Mouse (Mus musculus) heart, postnatal 0 days (tissue): Measurements from ENCODE around the gene Tbata. TPM values are rescaled to one million over a fixed set of nuclear protein-coding genes. Genes with fewer than 3 reads are reported as not detected.

Source experiments
- ATAC-seq: fragments of 200-750 bp; cut with Nextera tagmentation; 2 replicates; pipeline ENCODE4 v1.8.0; 2017; ENCODE audit warnings: low read depth, moderate number of reproducible peaks, moderate library complexity; ENCODE audit not compliant: insufficient read depth
- DNase-seq: peaks from one replicate; pipeline ENCODE4 v3.0.0-alpha.2; 2016; ENCODE audit warnings: low spot score
- H3K27ac ChIP-seq: fragments of 300-500 bp; sonication (generic); 2 replicates; pipeline ENCODE4 v1.5.1; 2014; ENCODE audit warnings: low read depth, mild to moderate bottlenecking
- H3K27me3 ChIP-seq: fragments of 300-500 bp; sonication (generic); 2 replicates; pipeline ENCODE4 v1.6.1; 2014; ENCODE audit warnings: low read length, mixed read lengths; ENCODE audit not compliant: control insufficient read depth, insufficient read depth
- H3K36me3 ChIP-seq: fragments of 300-500 bp; sonication (generic); replicated peaks from 2 replicates; pipeline ENCODE4 v1.6.1; 2014; ENCODE audit warnings: low read length, mixed read lengths; ENCODE audit not compliant: control insufficient read depth, insufficient read depth
- H3K4me1 ChIP-seq: fragments of 300-500 bp; sonication (generic); 2 replicates; pipeline ENCODE4 v1.6.1; 2014; ENCODE audit warnings: antibody characterized with exemption; ENCODE audit not compliant: control insufficient read depth, insufficient read depth
- H3K4me2 ChIP-seq: fragments of 300-500 bp; sonication (generic); 2 replicates; pipeline ENCODE4 v1.6.1; 2014; ENCODE audit warnings: low read depth, mild to moderate bottlenecking, low read length, moderate library complexity
- H3K4me3 ChIP-seq: fragments of 300-500 bp; sonication (generic); 2 replicates; pipeline ENCODE4 v1.5.1; 2014; ENCODE audit warnings: low read depth, low read length
- H3K9ac ChIP-seq: fragments of 300-500 bp; sonication (generic); replicated peaks from 2 replicates; pipeline ENCODE4 v1.6.1; 2014; ENCODE audit warnings: low read depth, low read length, mixed read lengths
- H3K9me3 ChIP-seq: fragments of 300-500 bp; sonication (generic); replicated peaks from 2 replicates; pipeline ENCODE4 v1.6.1; 2016; ENCODE audit warnings: low read length; ENCODE audit not compliant: control insufficient read depth
- CTCF ChIP-seq: IDR thresholded peaks from 2 replicates; pipeline ENCODE4 v1.5.1; 2016; ENCODE audit warnings: antibody characterized with exemption, control low read depth, low read depth
- EP300 ChIP-seq: IDR thresholded peaks from 2 replicates; pipeline ENCODE4 v1.6.1; 2016; ENCODE audit warnings: antibody characterized with exemption, low read depth
- WGBS: fragments of 180-500 bp; shearing (Covaris S2); extraction: QIAGEN DNeasy Blood & Tissue Kit; methylation state at CpG from one replicate; pipeline ENCODE4 v1.1.7; 2014; 5-methylcytosine and 5-hydroxymethylcytosine counted together
- microRNA-seq: library from miRNA; unstranded; fragments of <30 nt; microRNA quantifications from one replicate; pipeline ENCODE4, GENCODE M21; 2016
- polyA plus RNA-seq: library from polyadenylated mRNA; unstranded; fragments of >200 nt; fragmentation: Nextera tagmentation; extraction: Ambion mirVana; gene quantifications from 2 replicates; pipeline ENCODE4 v1.2.1, GENCODE M21; 2015
- total RNA-seq: library from RNA; depleted of rRNA; stranded (reverse); fragments of >200 nt; gene quantifications from 2 replicates; pipeline ENCODE4 v1.2.3, GENCODE M21; 2014; ENCODE audit warnings: low replicate concordance; rRNA removed

Gene Tbata
- total and polyA plus RNA-seq, 2 experiments from 2014 or later = 0.36 TPM; not detected in 1

DNA sequence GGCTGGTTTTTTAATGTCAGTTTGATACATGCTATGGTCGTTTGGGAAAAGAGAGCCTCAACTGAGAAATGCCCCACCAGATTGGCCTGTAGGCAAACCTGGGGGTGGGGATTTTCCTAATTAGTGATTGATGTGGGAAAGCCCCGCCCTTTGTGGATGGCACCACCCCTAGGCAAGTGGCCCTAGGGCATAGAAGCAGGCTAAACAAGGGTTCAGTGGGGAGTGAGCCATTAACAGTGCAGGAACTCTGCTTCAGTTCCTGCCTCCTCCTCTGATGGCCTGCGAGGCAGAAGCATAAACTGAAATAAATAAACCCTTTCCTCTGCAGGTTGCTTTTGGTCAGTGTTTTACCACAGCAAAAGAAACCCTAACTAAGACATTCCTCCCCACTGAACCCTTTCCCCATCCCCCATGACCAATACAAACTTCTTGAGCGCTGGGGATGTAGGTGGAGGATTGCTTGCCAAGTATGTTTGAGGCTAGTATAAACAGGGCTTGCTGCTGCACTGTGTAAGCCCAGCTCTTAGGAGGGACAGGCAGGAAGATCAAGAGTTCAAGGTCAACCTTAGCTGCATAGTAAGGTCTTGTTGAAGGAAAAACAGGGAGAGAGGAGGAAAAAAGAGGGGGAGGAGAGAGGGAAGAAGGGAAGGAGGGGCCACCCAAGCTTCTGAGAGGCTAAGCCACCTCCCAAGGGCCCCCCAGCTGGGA lies 65.1 kb downstream of the Tbata start:
- WGBS = 66% methylated on average over 4 of the region's 4 CpGs
- H3K9me3 ChIP-seq = no peaks in the 10 kb centered on the region
- DNase-seq (no peak), ATAC-seq (no peak)
- H3K36me3 ChIP-seq = no peaks in the 10 kb centered on the region
- TF ChIP-seq CTCF (no peak), EP300 (no peak)
- H3K4me1 ChIP-seq = no peaks in the 10 kb centered on the region
- H3K4me3 ChIP-seq = no peak overlapping the region
- H3K9ac ChIP-seq = no peak overlapping the region
- no peak overlapping the region for H3K4me2 ChIP-seq
- H3K27ac ChIP-seq = no peak overlapping the region
- H3K27me3 ChIP-seq = no peaks in the 10 kb centered on the region

DNA sequence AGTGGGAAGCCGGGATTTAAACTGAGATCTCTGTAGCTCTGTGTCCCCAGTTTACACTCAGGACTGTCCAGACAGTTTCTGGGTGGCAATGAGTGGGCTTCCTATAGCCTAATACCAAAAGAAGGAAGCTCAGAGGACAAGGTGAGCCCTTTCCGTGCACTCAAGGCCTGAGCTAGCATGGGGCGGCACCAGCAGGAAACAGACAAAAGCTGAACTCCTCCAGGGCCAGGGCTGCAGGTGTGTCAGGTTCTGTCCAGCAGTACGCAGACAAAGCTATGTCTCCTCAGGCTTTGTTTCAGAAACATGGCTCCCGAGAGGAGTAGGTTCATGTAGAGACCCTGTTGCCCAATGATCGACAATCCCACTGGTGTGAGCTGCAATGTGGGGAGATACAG lies 65.6 kb downstream of the Tbata start:
- no peaks in the 10 kb centered on the region for H3K4me1 ChIP-seq
- no peaks in the 10 kb centered on the region for H3K36me3 ChIP-seq
- ATAC-seq (no peak), DNase-seq (no peak)
- H3K27ac ChIP-seq = no peak overlapping the region
- H3K27me3 ChIP-seq = no peaks in the 10 kb centered on the region
- no peak overlapping the region for H3K4me3 ChIP-seq
- no peak overlapping the region for H3K9ac ChIP-seq
- no peaks in the 10 kb centered on the region for H3K9me3 ChIP-seq
- H3K4me2 ChIP-seq = no peak overlapping the region
- no peak for TF ChIP-seq CTCF
- no peak for TF ChIP-seq EP300
- 80% methylated on average over 6 of the region's 6 CpGs for WGBS

Small RNA genes within 50 kb of the gene (microRNA-seq; reads per million reads assigned to microRNA genes)
- not detected for gene Gm44308

Other genes with a start within 250 kb of the Tbata start
- 30.3 and 56.1 TPM in 2 replicates for gene Pcbd1, start 82.6 kb upstream of the Tbata start, total RNA-seq
- 52.1 and 54.1 TPM in 2 replicates for gene Pcbd1, start 82.6 kb upstream of the Tbata start, polyA plus RNA-seq
- 23.9 and 36.3 TPM in 2 replicates for gene Sgpl1, start 24.3 kb upstream of the Tbata start, total RNA-seq
- 14.8 and 16.7 TPM in 2 replicates for gene Sgpl1, start 24.3 kb upstream of the Tbata start, polyA plus RNA-seq
- gene Adamts14, start 101.5 kb downstream of the Tbata start, total RNA-seq = 4.3 and 6.1 TPM in 2 replicates
- gene Adamts14, start 101.5 kb downstream of the Tbata start, polyA plus RNA-seq = 1.0 and 1.2 TPM in 2 replicates
- not detected in 2 replicates for gene Prf1, start 125.9 kb downstream of the Tbata start, total RNA-seq
- 0.04 TPM in 1 of 2 replicates, not detected in the other for gene Prf1, start 125.9 kb downstream of the Tbata start, polyA plus RNA-seq
- gene Pald1, start 211.6 kb downstream of the Tbata start, total RNA-seq = 27.7 and 66.8 TPM in 2 replicates
- 13.8 and 17.9 TPM in 2 replicates for gene Pald1, start 211.6 kb downstream of the Tbata start, polyA plus RNA-seq
- gene Nodal, start 246.0 kb downstream of the Tbata start, total RNA-seq = 0.12 TPM in 1 of 2 replicates, not detected in the other
- gene Nodal, start 246.0 kb downstream of the Tbata start, polyA plus RNA-seq = 0.23 and 0.45 TPM in 2 replicates